Mouse (Mus musculus): ENCODE measurements around the gene Cep41. TPM values are rescaled to one million over a fixed set of nuclear protein-coding genes. Genes with fewer than 3 reads are reported as not detected.
A peak's percentile ranks its signal among the peaks of the same experiment; 100 is the strongest.

Gene Cep41
- total and polyA plus RNA-seq, 2 experiments from 2014 or later: 8.1 to 9.5 TPM

DNA sequence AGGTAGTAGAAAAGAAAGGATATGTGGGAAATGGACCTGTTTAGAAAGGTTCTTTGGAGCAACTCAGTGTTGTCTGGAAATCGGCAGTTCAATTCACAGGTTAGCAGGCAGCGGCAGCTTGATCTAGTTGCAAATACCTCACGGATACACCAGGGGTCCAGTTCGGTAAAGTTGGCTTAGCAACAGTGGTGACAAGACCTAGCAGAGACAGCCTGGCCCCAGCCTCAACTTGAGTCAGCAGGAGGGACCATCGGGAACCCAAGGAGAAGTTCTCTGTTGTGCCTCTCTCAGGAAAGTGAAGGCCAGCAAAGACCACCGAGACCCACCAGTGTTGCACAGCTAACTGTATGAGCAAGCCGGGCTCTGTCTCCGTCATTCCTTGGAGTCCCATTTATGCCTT lies 1.6 kb upstream of the Cep41 start:
- no peaks in the 10 kb centered on the region for H3K4me1 ChIP-seq (ENCODE audit: insufficient read depth, low read length)
- H3K27me3 ChIP-seq (ENCODE audit: insufficient read depth, low read length): no peaks in the 10 kb centered on the region
- DNase-seq (ENCODE audit: low spot score) (no peak), ATAC-seq (ENCODE audit: low FRiP score) (no peak)
- no peak overlapping the region for H3K4me3 ChIP-seq (ENCODE audit: low read depth, low read length)
- no peaks in the 10 kb centered on the region for H3K9me3 ChIP-seq (ENCODE audit: low read length)
- no peak overlapping the region for H3K27ac ChIP-seq (ENCODE audit: low read depth, low read length)
- WGBS: 90% methylated on average over 8 of the region's 8 CpGs
- no peak overlapping the region for H3K9ac ChIP-seq (replicated peaks; ENCODE audit: low read length, poor library complexity, severe bottlenecking)
- no peak overlapping the region for H3K4me2 ChIP-seq (ENCODE audit: low read depth, low read length, poor library complexity, severe bottlenecking)
- TF ChIP-seq CTCF (IDR thresholded peaks at IDR 0.05): no peak
- no peaks in the 10 kb centered on the region for H3K36me3 ChIP-seq (ENCODE audit: insufficient read depth, low read length)

DNA sequence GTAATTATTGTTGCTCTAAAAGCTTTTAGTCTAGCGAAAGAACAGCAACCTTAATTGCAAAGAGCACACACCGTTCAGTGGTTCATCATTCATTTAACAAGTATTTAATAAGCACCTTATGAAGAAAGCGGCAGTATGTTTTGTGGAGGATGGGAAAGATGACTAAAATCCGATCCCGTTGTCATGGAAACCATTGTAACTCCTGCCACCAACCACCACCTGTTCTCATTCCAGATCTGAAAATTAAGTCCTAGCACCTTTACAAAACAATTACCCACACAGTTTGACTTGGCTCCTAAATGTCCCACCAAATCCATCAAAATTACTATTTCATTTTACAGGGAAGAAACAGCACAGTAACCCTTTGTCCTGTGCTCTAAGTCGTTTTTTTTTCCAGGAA lies 660 bp upstream of the Cep41 start:
- Histone ChIP-seq H3K36me3 (ENCODE audit: insufficient read depth, low read length) (no peaks in the 10 kb centered on the region), H3K4me3 (ENCODE audit: low read depth, low read length) (peak overlapping the region; percentile 56), H3K9me3 (ENCODE audit: low read length) (no peaks in the 10 kb centered on the region), H3K27ac (ENCODE audit: low read depth, low read length) (peak overlapping the region; percentile 91), H3K9ac (replicated peaks; ENCODE audit: low read length, poor library complexity, severe bottlenecking) (no peak overlapping the region), H3K27me3 (ENCODE audit: insufficient read depth, low read length) (no peaks in the 10 kb centered on the region), H3K4me2 (ENCODE audit: low read depth, low read length, poor library complexity, severe bottlenecking) (peak overlapping the region; percentile 85), H3K4me1 (ENCODE audit: insufficient read depth, low read length) (no peaks in the 10 kb centered on the region)
- TF ChIP-seq CTCF (IDR thresholded peaks at IDR 0.05): no peak
- ATAC-seq (ENCODE audit: low FRiP score) (peak; percentile 32; the same call in 1 of the 2 replicates), DNase-seq (ENCODE audit: low spot score) (peak; percentile 86)
- 12% methylated on average over 6 of the region's 6 CpGs for WGBS

DNA sequence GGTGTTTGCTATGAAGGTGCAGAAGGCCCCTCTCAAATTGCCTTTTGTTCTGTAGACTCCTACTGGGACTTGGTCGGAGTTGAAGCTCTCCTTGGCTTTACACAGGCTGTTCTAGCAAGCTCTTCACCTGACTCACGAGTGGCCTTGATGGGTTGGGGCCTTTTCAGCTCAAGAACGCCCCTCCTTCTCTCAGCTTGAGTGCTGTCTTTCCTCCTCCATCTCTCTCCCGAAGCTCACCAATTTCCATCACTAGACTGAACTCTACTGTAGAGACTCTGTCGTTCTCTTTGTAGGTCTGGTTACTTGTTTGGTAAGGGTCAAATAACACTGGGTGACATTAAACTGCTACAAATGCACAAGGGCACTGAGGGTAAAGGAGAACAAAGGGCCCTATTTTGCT lies 723 bp downstream of the Cep41 start:
- peak overlapping the region; percentile 91 for H3K27ac ChIP-seq (ENCODE audit: low read depth, low read length)
- peak overlapping the region; percentile 56 for H3K4me3 ChIP-seq (ENCODE audit: low read depth, low read length)
- peak overlapping the region; percentile 85 for H3K4me2 ChIP-seq (ENCODE audit: low read depth, low read length, poor library complexity, severe bottlenecking)
- H3K27me3 ChIP-seq (ENCODE audit: insufficient read depth, low read length): no peaks in the 10 kb centered on the region
- no peaks in the 10 kb centered on the region for H3K36me3 ChIP-seq (ENCODE audit: insufficient read depth, low read length)
- peak overlapping the region; percentile 67 for H3K9ac ChIP-seq (replicated peaks; ENCODE audit: low read length, poor library complexity, severe bottlenecking)
- H3K9me3 ChIP-seq (ENCODE audit: low read length): no peaks in the 10 kb centered on the region
- 78% methylated on average over 5 of the region's 5 CpGs for WGBS
- H3K4me1 ChIP-seq (ENCODE audit: insufficient read depth, low read length): no peaks in the 10 kb centered on the region
- no peak for TF ChIP-seq CTCF (IDR thresholded peaks at IDR 0.05)
- ATAC-seq (ENCODE audit: low FRiP score) (no peak), DNase-seq (ENCODE audit: low spot score) (no peak)

DNA sequence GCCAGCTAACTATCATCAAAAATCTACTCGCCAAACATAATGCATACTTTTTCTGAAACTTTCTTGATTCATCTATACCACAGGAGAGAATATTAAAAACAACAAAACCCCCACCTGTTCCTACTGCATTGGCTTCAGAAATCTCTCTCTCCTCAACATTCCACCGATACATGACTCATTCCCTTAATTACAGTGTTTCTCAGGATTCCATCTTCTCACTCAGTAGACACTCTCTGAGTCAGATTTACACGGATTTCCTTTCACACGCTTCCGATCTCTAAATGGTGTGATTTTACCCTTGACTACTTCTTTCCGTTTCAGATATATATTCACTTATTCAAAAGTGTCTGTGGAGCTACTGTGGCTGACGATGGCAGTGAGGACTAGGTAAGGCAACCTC lies 6.4 kb downstream of the Cep41 start:
- Histone ChIP-seq H3K9ac (replicated peaks; ENCODE audit: low read length, poor library complexity, severe bottlenecking) (no peak overlapping the region), H3K4me1 (ENCODE audit: insufficient read depth, low read length) (no peaks in the 10 kb centered on the region), H3K9me3 (ENCODE audit: low read length) (no peaks in the 10 kb centered on the region), H3K36me3 (ENCODE audit: insufficient read depth, low read length) (no peaks in the 10 kb centered on the region), H3K4me3 (ENCODE audit: low read depth, low read length) (no peak overlapping the region), H3K27ac (ENCODE audit: low read depth, low read length) (no peak overlapping the region), H3K27me3 (ENCODE audit: insufficient read depth, low read length) (no peaks in the 10 kb centered on the region), H3K4me2 (ENCODE audit: low read depth, low read length, poor library complexity, severe bottlenecking) (no peak overlapping the region)
- TF ChIP-seq CTCF (IDR thresholded peaks at IDR 0.05): no peak
- DNase-seq (ENCODE audit: low spot score) (no peak), ATAC-seq (ENCODE audit: low FRiP score) (no peak)
- WGBS: 96% methylated on average over 7 of the region's 7 CpGs

DNA sequence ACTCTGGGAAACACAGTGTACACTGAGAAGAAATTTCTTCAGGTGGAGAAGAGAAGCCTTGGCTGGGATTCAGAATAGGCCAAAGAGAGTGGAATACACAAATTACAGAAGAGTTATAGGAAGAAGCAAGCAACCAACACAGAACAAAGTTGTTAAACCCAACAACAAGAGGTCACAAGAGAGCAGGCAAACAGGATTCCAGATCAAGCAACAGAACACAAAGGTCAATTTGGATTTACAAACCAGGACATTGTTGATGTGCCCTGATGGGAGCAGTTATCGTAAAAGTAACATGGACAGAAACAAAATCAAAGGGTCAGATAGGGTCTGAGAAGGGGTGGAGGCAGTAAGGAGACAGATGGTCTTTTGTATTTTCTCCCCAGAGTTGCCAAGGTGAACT lies 9.0 kb downstream of the Cep41 start:
- no peaks in the 10 kb centered on the region for H3K27me3 ChIP-seq (ENCODE audit: insufficient read depth, low read length)
- no peak overlapping the region for H3K4me2 ChIP-seq (ENCODE audit: low read depth, low read length, poor library complexity, severe bottlenecking)
- DNase-seq (ENCODE audit: low spot score) (no peak), ATAC-seq (ENCODE audit: low FRiP score) (no peak)
- H3K9ac ChIP-seq (replicated peaks; ENCODE audit: low read length, poor library complexity, severe bottlenecking): no peak overlapping the region
- H3K4me3 ChIP-seq (ENCODE audit: low read depth, low read length): no peak overlapping the region
- no peaks in the 10 kb centered on the region for H3K9me3 ChIP-seq (ENCODE audit: low read length)
- H3K27ac ChIP-seq (ENCODE audit: low read depth, low read length): no peak overlapping the region
- H3K4me1 ChIP-seq (ENCODE audit: insufficient read depth, low read length): no peaks in the 10 kb centered on the region; the same call in 1 of the 2 replicates
- no peak for TF ChIP-seq CTCF (IDR thresholded peaks at IDR 0.05)
- 93% methylated on average over 1 of the region's 1 CpGs for WGBS
- H3K36me3 ChIP-seq (ENCODE audit: insufficient read depth, low read length): no peaks in the 10 kb centered on the region

DNA sequence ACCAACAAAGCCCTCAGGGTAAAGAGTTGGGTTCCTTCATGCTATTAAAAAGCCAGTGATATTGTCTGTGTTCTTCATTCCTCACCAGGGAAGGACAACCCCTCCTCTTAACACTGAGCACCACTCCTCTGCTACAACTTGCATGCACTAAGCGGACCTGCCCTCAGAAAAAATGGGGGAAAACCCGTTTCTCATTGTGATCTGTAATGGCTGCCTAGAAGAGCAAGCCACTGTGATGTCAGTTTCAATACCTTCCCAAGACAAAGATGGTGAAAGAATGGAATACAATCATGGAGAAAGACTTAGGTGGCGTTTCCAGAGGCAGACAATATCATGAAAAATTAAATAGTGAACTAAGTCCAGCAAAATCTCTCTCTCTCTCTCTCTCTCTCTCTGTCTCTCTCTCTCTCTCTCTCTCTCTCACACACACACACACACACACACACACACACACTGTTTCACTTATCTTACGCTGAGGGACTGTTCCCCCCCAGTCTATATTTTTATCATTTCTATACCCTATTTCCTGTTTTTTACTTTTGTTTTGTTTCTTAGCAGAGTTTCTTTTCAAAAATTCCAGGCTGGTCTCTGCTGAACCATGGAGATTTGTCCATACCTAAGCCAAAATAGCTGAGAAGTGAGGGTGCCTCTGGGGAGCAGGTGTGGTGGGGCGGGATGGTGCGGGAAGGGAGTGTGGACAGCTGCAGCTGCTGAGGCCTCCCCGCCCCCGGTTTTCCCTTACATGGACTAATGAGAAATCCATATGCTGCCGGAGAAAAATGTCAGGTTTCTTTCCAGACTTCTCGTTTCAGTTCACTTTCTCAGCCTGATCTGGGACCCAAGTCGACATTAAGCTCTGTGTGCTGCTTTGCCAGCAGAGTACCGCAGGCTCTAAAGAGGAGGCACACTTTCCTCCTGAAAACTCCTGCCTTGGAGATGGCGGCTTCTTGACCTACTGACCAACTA lies 11.3 kb downstream of the Cep41 start:
- H3K4me1 ChIP-seq (ENCODE audit: insufficient read depth, low read length): peaks cover 5% of the 10 kb centered on the region; the same call in 1 of the 2 replicates
- no peaks in the 10 kb centered on the region for H3K9me3 ChIP-seq (ENCODE audit: low read length)
- no peak for TF ChIP-seq CTCF (IDR thresholded peaks at IDR 0.05)
- ATAC-seq (ENCODE audit: low FRiP score) (no peak), DNase-seq (ENCODE audit: low spot score) (no peak)
- 70% methylated on average over 13 of the region's 13 CpGs for WGBS
- no peaks in the 10 kb centered on the region for H3K36me3 ChIP-seq (ENCODE audit: insufficient read depth, low read length)
- H3K27ac ChIP-seq (ENCODE audit: low read depth, low read length): no peak overlapping the region
- no peak overlapping the region for H3K9ac ChIP-seq (replicated peaks; ENCODE audit: low read length, poor library complexity, severe bottlenecking)
- no peak overlapping the region for H3K4me2 ChIP-seq (ENCODE audit: low read depth, low read length, poor library complexity, severe bottlenecking)
- no peak overlapping the region for H3K4me3 ChIP-seq (ENCODE audit: low read depth, low read length)
- no peaks in the 10 kb centered on the region for H3K27me3 ChIP-seq (ENCODE audit: insufficient read depth, low read length)

Data from midbrain, postnatal 0 days (tissue).